Mouse (Mus musculus) heart, adult 18-20 months (tissue): ENCODE measurements at regions not wholly inside any gene's neighbourhood (a gene's known extent, or its start where the extent isn't known, plus 50 kb on each side); places are given as distances from the start of the nearest gene placed in this dataset.
A peak's percentile ranks its signal among the peaks of the same experiment; 100 is the strongest.

Experiments
- DNase-seq, 2 experiments: peaks; one replicate each; pipeline ENCODE4 v3.0.0; 2021 to 2022; ENCODE audit warnings: mixed read lengths in 1 of 2
- microRNA-seq, 2 experiments: library from miRNA; unstranded; fragments of <30 nt; microRNA quantifications; one replicate each; pipeline ENCODE4 v1.2.0; 2022

DNA sequence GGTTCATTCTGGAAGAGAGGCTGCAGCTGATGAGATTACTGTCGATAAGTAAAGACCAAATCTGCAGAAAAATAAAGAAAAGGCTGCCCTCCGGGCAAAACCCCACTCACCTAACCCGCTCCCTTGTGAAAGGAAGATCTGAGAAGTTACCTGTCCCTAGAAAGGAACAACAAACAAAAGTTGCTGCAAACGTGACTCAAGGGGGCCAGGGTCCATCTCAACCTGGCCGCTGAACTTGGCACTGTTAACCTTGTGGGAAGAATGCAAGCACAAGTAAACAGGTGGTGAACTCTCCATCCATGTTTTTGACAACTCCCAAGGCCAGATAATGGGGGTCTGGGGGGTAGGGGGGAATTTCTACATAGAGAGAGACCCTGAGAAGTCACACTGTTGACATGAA, 58.7 kb upstream of the Klf3 start:
- DNase-seq: no peak

DNA sequence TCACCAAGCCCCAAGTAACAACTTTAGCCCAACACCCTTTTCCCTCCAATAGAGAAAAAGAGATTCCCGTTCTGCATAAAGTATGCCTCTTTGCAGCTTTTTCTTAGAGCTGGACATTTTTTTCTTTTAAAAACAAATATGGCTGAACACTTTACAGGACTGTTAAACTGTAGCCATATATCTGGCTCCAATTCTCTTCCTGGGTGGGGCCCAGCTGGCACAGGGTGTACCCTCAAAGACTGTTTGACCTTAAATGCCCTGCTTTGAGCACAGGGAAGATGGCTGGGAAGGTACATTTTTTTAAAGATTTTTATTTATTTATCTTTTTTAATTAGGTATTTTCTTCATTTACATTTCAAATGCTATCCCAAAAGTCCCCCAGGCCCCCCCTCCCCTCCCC, 55.7 kb upstream of the Klf3 start:
- DNase-seq: no peak

DNA sequence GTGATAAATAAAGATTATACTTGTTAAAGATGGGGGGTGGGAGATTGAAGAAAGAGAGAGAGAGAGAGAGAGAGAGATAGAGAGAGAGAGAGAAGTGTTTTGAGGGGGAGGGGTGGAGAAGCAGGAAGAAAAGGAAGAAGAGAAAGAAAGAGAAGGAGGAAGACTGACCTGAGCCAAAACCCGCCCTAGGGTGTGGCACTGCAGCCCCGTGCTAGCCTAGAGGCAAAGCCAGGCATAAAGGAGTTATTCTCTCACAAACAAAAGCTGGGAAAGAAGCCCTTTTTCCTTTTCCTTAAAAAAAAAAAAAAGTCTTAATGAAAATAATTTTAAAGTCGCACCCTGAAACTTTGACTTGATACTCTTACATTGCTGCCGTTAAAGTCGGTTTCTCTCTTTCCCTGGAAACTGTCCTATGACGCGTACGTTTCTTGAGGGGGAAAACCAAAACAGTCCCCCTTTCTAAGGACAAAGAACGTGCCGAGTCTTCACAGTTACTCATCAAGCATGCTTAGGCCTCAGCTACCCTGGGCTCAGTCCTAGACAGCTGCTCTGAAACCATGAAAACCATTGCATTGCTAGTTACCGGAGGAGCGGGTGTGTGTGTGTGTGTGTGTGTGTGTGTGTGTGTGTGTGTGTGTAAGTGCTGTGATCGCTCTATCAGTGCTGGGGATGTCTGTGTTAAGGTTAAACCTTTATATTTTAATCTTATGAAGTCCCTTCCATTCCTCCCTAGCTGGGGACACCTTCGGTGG, 53.6 kb upstream of the Klf3 start:
- no peak for DNase-seq

DNA sequence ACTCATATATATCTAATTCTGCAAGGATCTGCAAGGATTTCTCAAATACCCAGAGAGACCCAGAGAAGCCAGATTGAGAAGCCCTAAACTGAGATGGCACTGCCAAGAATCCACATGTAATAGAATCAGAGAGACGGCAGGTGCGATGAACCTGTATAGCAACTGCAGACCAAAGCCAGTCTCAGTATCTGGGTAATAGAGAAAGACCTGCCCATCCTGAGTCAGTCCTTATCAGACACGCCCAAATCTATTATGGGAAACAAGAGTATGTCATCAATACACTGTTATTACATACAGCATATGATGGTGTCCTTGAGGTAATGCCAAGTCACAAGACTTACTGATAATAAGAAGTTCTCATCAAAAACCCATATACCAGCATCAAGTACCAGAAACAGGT, 52.8 kb upstream of the Klf3 start:
- DNase-seq: no peak

DNA sequence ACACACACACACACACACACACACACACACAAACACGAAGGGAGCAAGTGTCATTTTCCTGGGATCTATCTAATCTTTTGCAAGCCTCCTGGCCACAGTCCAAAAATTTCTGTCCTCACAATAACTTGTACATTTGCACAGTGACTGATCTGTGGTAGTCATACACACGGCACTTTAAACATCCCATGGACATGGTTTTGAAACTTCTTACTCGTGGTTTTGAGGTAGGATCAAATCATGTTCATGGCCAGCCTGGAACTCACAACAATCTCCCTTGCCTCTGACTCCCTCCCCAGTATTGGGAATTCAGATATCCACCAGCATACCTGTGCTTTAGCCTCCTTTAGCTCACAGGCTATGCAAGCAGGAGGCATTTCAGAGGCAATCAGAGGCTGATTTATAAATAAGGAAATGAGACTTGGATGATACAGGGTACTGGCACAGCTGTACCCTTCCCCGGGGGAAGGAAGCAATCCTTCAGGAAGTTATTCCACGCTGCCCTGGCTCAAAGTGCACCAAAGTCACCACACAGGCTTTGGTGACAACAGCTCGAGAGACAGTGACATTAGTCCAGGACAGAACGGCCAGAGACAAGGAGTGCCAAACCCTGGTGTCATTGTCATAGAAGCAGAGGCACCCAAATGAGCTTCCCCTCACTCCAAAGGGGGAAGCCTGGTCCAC, 52.1 kb upstream of the Klf3 start:
- DNase-seq: peak in 1 of 2 experiments; percentile 10

DNA sequence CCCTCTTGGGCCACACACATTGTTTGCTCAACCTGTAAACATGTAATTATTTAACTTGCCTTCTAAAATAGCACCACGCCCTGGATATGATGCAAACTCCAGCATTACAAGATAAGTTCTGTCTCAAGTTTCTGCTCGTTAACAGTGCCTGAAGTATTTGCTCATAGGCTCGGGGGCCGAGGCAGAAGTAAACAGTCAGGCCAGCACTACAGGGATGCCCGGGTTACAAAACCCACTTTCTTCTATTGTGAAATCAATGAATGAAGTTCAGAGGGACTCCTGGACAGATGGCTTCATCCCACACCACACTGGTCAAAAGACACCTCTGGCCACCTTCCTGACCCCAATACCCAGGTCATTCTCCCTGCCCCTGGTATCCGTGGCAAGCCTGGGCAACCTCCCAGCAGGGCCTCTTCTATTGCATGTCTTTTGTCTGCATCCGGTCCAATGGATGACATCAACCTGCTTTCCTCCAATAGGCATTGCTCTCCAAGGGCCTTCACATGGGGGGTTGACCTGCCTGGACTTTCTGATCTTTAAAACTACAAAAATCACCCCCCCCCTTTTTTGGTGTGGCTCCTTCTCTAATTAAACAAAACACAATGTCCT, 49.9 kb upstream of the Klf3 start:
- no peak for DNase-seq

Small RNA genes lying in the stretch of these regions (microRNA-seq; reads per million reads assigned to microRNA genes)
- 0 reads per million in 2 experiments for gene Gm25306
